Mouse (Mus musculus) kidney, postnatal 0 days (tissue): ENCODE data around the gene Btbd10. TPM values are rescaled to one million over a fixed set of nuclear protein-coding genes. Genes with fewer than 3 reads are reported as not detected.

Source experiments
- ATAC-seq: fragments of 200-750 bp; cut with Nextera tagmentation; replicated peaks from 2 replicates; pipeline ENCODE4 v1.8.0; 2017; ENCODE audit warnings: low read depth, moderate number of reproducible peaks, moderate TSS enrichment, moderate library complexity; ENCODE audit not compliant: low FRiP score
- DNase-seq: peaks from one replicate; pipeline ENCODE4 v3.0.0-alpha.2; 2016; ENCODE audit warnings: low spot score
- H3K27ac ChIP-seq: fragments of 300-500 bp; sonication (generic); 2 replicates; pipeline ENCODE4 v1.5.1; 2014; ENCODE audit warnings: mild to moderate bottlenecking
- H3K27me3 ChIP-seq: fragments of 300-500 bp; sonication (generic); 2 replicates; pipeline ENCODE4 v1.6.1; 2014; ENCODE audit warnings: low read length, mixed read lengths; ENCODE audit not compliant: insufficient read depth
- H3K36me3 ChIP-seq: fragments of 300-500 bp; sonication (generic); 2 replicates; pipeline ENCODE4 v1.6.1; 2014; ENCODE audit warnings: low read length, mixed read lengths; ENCODE audit not compliant: insufficient read depth
- H3K4me1 ChIP-seq: fragments of 300-500 bp; sonication (generic); replicated peaks from 2 replicates; pipeline ENCODE4 v1.6.1; 2014; ENCODE audit warnings: antibody characterized with exemption, low read length, mixed read lengths; ENCODE audit not compliant: insufficient read depth
- H3K4me2 ChIP-seq: fragments of 300-500 bp; sonication (generic); 2 replicates; pipeline ENCODE4 v1.6.1; 2014; ENCODE audit warnings: mild to moderate bottlenecking, low read length, moderate library complexity, mixed read lengths
- H3K4me3 ChIP-seq: fragments of 300-500 bp; sonication (generic); replicated peaks from 2 replicates; pipeline ENCODE4 v1.5.1; 2014; ENCODE audit warnings: low read depth, low read length
- H3K9ac ChIP-seq: fragments of 300-500 bp; sonication (generic); 2 replicates; pipeline ENCODE4 v1.6.1; 2014; ENCODE audit warnings: low read depth, low read length
- H3K9me3 ChIP-seq: fragments of 300-500 bp; sonication (generic); replicated peaks from 2 replicates; pipeline ENCODE4 v1.6.1; 2016; ENCODE audit warnings: low read length, inconsistent platforms, mixed read lengths
- CTCF ChIP-seq: IDR thresholded peaks from 2 replicates; pipeline ENCODE4 v1.5.1; 2016; ENCODE audit warnings: antibody characterized with exemption, low read depth, mild to moderate bottlenecking, moderate library complexity
- WGBS: fragments of 180-500 bp; shearing (Covaris S2); extraction: QIAGEN DNeasy Blood & Tissue Kit; methylation state at CpG from one replicate; pipeline ENCODE4 v1.1.7; 2014; 5-methylcytosine and 5-hydroxymethylcytosine counted together
- polyA plus RNA-seq: library from polyadenylated mRNA; unstranded; fragments of >200 nt; fragmentation: Nextera tagmentation; extraction: Ambion mirVana; gene quantifications from 2 replicates; pipeline ENCODE4 v1.2.1, GENCODE M21; 2015

The Btbd10 gene
- polyA plus RNA-seq, 1 experiment from 2014 or later: 20.2 TPM

DNA sequence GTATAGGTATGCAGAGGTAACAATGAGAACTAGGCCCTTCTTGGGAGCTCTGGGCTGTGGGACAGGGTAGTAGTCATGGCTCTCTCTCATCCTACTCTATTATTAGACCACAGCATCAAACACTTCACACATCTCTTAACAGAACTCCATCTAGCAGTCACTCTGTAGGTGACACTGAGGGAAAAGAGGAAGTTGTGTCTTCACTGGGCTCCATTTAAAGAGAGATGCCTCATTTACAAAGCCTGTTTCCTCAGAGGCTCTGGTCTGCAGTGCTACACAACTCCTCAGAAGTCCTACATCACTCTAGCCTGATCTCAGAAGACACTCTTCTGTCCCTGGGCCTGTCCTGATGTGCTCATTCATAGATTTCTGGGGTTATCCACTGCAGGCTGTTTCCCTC is 100.1 kb downstream of the Btbd10 start:
- Histone ChIP-seq H3K4me2 (no peak overlapping the region), H3K27me3 (no peaks in the 10 kb centered on the region), H3K27ac (no peak overlapping the region), H3K4me1 (no peaks in the 10 kb centered on the region), H3K9ac (no peak overlapping the region), H3K9me3 (no peaks in the 10 kb centered on the region), H3K36me3 (no peaks in the 10 kb centered on the region), H3K4me3 (no peak overlapping the region)
- no peak for DNase-seq
- ATAC-seq: no peak
- TF ChIP-seq CTCF: no peak

DNA sequence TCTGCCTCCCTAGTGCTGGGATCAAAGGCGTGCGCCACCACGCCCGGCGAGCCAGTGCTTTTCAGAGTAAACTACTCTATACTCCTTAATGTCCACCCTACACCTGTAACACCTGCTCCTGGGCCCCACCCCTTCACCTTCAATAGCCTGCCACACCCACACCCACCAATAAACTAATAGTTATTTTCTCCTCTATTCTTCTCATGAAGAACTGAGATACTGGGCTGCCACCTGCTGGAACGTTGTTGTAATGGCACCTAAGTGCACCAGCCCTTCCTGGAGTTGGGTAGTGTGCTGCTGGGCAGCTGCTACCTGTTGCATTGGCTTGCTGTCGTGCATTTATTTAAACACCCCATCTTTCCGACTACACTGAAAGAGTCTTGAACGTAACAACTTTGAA is 100.9 kb downstream of the Btbd10 start:
- H3K9ac ChIP-seq: no peak overlapping the region
- no peaks in the 10 kb centered on the region for H3K4me1 ChIP-seq
- H3K27me3 ChIP-seq: no peaks in the 10 kb centered on the region
- H3K36me3 ChIP-seq: no peaks in the 10 kb centered on the region
- ATAC-seq: no peak
- H3K9me3 ChIP-seq: no peaks in the 10 kb centered on the region
- DNase-seq: peak; percentile 69
- 82% methylated on average over 9 of the region's 9 CpGs for WGBS
- H3K27ac ChIP-seq: no peak overlapping the region
- peak; percentile 76 for TF ChIP-seq CTCF
- no peak overlapping the region for H3K4me3 ChIP-seq
- no peak overlapping the region for H3K4me2 ChIP-seq

Other genes with a start within 250 kb of the Btbd10 start
- 12.6 and 13.2 TPM in 2 replicates for gene Arntl, start 161.9 kb downstream of the Btbd10 start, polyA plus RNA-seq
- gene Pth, start 19.2 kb upstream of the Btbd10 start, polyA plus RNA-seq: not detected in 2 replicates
- gene Far1, start 144.4 kb upstream of the Btbd10 start, polyA plus RNA-seq: 80.4 and 90.6 TPM in 2 replicates